Mouse (Mus musculus) limb, embryonic 14.5 days (tissue): Measurements from ENCODE around the gene Cand1. TPM values are rescaled to one million over a fixed set of nuclear protein-coding genes. Genes with fewer than 3 reads are reported as not detected.

ENCODE experiments used
- ATAC-seq: fragments of 200-750 bp; cut with Nextera tagmentation; 2 replicates; pipeline ENCODE4 v1.8.0; 2017; ENCODE audit warnings: low read depth, moderate number of reproducible peaks, moderate TSS enrichment; ENCODE audit not compliant: low FRiP score
- DNase-seq: peaks from one replicate; pipeline ENCODE4 v3.0.0-alpha.2; 2015; ENCODE audit warnings: low spot score
- H3K27ac ChIP-seq: fragments of 300-500 bp; sonication (generic); replicated peaks from 2 replicates; pipeline ENCODE4 v1.5.1; 2014; ENCODE audit warnings: low read depth, mild to moderate bottlenecking, low read length, moderate library complexity, mixed read lengths
- H3K27me3 ChIP-seq: fragments of 300-500 bp; sonication (generic); 2 replicates; pipeline ENCODE4 v1.6.1; 2014; ENCODE audit warnings: low read length, mixed read lengths; ENCODE audit not compliant: control insufficient read depth, insufficient read depth
- H3K36me3 ChIP-seq: fragments of 300-500 bp; sonication (generic); 2 replicates; pipeline ENCODE4 v1.6.1; 2014; ENCODE audit warnings: mild to moderate bottlenecking, low read length, moderate library complexity, mixed read lengths; ENCODE audit not compliant: control insufficient read depth, insufficient read depth
- H3K4me1 ChIP-seq: fragments of 300-500 bp; sonication (generic); 2 replicates; pipeline ENCODE4 v1.6.1; 2014; ENCODE audit warnings: antibody characterized with exemption, low read length, mixed read lengths; ENCODE audit not compliant: control insufficient read depth, insufficient read depth
- H3K4me2 ChIP-seq: fragments of 300-500 bp; sonication (generic); replicated peaks from 2 replicates; pipeline ENCODE4 v1.6.1; 2014; ENCODE audit warnings: low read depth, mild to moderate bottlenecking, low read length, moderate library complexity; ENCODE audit not compliant: severe bottlenecking
- H3K4me3 ChIP-seq: fragments of 300-500 bp; sonication (generic); replicated peaks from 2 replicates; pipeline ENCODE4 v1.5.1; 2014; ENCODE audit warnings: low read length
- H3K9ac ChIP-seq: fragments of 300-500 bp; sonication (generic); 2 replicates; pipeline ENCODE4 v1.6.1; 2014; ENCODE audit warnings: mild to moderate bottlenecking, low read depth, low read length, moderate library complexity; ENCODE audit not compliant: severe bottlenecking
- H3K9me3 ChIP-seq: fragments of 300-500 bp; sonication (generic); 2 replicates; pipeline ENCODE4 v1.6.1; 2016; ENCODE audit warnings: low read length; ENCODE audit not compliant: control insufficient read depth
- POLR2A ChIP-seq: fragments of 200-500 bp; IDR thresholded peaks from 2 replicates; pipeline ENCODE4 v1.8.0; 2012; ENCODE audit warnings: inconsistent platforms, mild to moderate bottlenecking, moderate library complexity, borderline replicate concordance; ENCODE audit not compliant: insufficient read depth, insufficient read length; ENCODE audit errors: extremely low read depth
- WGBS: fragments of 180-500 bp; shearing (Covaris S2); extraction: QIAGEN DNeasy Blood & Tissue Kit; methylation state at CpG from one replicate; pipeline ENCODE4 v1.1.7; 2014; 5-methylcytosine and 5-hydroxymethylcytosine counted together
- polyA plus RNA-seq, 2 experiments: library from polyadenylated mRNA; depleted of rRNA in 1 of 2; stranded (reverse) in 1 of 2; unstranded in 1 of 2; fragments of >200 nt; fragmentation: Nextera tagmentation in 1 of 2; extraction: Ambion mirVana in 1 of 2; gene quantifications; 2 replicates each; pipeline versions ENCODE4 v1.2.1 to v1.2.3; 2012 to 2014

Gene Cand1
- polyA plus RNA-seq (2012; rRNA removed) (54.9 and 80.2 TPM in 2 replicates), polyA plus RNA-seq (2014; fragmentation: Nextera tagmentation; extraction: Ambion mirVana) (87.2 and 101 TPM in 2 replicates)

DNA sequence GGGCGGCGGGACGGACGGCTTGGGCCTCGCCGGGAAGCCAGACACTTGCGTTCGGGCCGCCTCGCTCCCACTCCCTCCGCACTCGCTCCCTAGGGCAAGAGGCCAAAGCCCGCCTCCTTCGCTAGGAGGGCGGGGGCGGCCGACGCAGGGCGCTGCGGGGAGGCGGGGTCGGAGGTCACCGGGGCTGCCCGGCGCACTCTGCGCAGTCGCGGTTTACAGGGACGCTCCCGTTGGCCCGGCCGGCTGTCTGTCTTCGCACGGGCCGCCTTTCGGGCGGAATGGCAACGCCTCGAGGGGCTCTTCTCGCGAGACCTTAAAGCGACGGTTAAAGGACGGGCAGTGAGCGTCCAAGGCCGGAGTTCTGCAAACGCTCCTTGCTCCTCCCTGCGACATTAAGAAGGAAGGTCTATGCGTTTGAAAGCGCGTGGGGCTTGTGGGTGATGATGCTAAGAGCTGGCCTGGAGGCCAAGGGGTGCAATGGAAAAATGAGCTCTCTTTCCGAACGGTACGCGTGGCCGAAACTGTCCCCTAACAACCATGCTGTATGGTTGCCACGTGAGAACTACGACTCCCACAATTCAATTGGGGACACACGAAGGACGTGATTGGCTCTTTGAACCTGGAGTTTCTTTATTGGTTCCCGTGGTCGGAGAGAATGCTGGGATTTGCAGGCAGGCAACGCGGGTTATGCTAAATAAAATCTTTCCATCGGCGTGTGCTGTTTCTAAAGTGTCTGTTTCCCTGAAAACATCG is at the start of gene Cand1:
Cand1 (minus strand) TSS at position 87 of the 753 bp plus-strand sequence.
- Histone ChIP-seq H3K4me3 (peak within 1 kb of the TSS; percentile 98), H3K27me3 (no peaks in the 10 kb centered on the region), H3K27ac (peak within 1 kb of the TSS; percentile 99), H3K36me3 (peaks cover 5% of the 10 kb centered on the region), H3K9me3 (no peaks in the 10 kb centered on the region), H3K9ac (peak within 1 kb of the TSS; percentile 98), H3K4me1 (peaks cover 16% of the 10 kb centered on the region), H3K4me2 (peak within 1 kb of the TSS; percentile 82)
- TF ChIP-seq POLR2A, result peak; percentile 79; the same call in 1 of the 2 replicates
- peak; percentile 97 for DNase-seq
- WGBS, result 1% methylated on average over 51 of the region's 67 CpGs
- ATAC-seq, result peak; percentile 97

DNA sequence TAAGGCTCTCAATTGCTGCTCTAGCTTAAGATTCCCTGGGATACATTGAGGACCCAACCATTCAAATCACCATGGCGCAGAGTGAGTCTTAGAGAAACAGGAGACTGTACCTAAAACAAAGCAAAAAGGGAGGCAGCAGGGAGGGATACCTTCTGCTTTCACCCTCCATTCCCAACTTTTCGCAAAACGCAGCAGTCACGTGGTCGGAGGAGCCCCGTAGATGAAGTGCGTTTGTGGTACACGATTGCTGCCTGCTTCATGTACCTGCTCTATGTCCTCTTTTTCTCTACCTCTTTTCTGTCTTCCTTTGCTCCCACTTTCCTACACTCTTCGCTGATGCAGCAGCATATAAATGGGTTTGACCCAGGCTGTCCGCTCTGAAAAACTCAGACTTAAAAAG is 39.0 kb upstream of the Cand1 start:
- Histone ChIP-seq H3K4me1 (no peaks in the 10 kb centered on the region), H3K4me2 (no peak overlapping the region), H3K27ac (no peak overlapping the region), H3K9ac (no peak overlapping the region), H3K4me3 (no peak overlapping the region), H3K27me3 (no peaks in the 10 kb centered on the region), H3K9me3 (no peaks in the 10 kb centered on the region), H3K36me3 (no peaks in the 10 kb centered on the region)
- DNase-seq (no peak), ATAC-seq (no peak)
- TF ChIP-seq POLR2A, result no peak
- WGBS, result 90% methylated on average over 10 of the region's 10 CpGs

GRCm38 (mm10) chr10:119274333-119274732 is 34.5 kb upstream of the Cand1 start:
- Histone ChIP-seq H3K27me3 (no peaks in the 10 kb centered on the region), H3K4me2 (no peak overlapping the region), H3K36me3 (no peaks in the 10 kb centered on the region), H3K27ac (no peak overlapping the region), H3K9me3 (no peaks in the 10 kb centered on the region), H3K4me3 (no peak overlapping the region), H3K4me1 (no peaks in the 10 kb centered on the region), H3K9ac (no peak overlapping the region)
- DNase-seq (no peak), ATAC-seq (no peak)
- TF ChIP-seq POLR2A, result no peak
- 82% methylated on average over 6 of the region's 6 CpGs for WGBS

- ATAC-seq, result no peak
Observed at GRCm38 (mm10) chr10:119272536-119272935, 32.7 kb upstream of the Cand1 start.

GRCm38 (mm10) chr10:119272005-119272404 is 32.1 kb upstream of the Cand1 start:
- Histone ChIP-seq H3K9me3 (no peaks in the 10 kb centered on the region), H3K4me1 (no peaks in the 10 kb centered on the region), H3K9ac (no peak overlapping the region), H3K27me3 (no peaks in the 10 kb centered on the region), H3K27ac (no peak overlapping the region), H3K4me3 (no peak overlapping the region), H3K36me3 (no peaks in the 10 kb centered on the region), H3K4me2 (no peak overlapping the region)
- DNase-seq, result no peak
- WGBS, result 90% methylated on average over 10 of the region's 10 CpGs
- no peak for ATAC-seq
- TF ChIP-seq POLR2A, result no peak

More at GRCm38 (mm10) chr10:119272536-119272935, 32.7 kb upstream of the Cand1 start:
- Histone ChIP-seq H3K27me3 (no peaks in the 10 kb centered on the region), H3K4me2 (no peak overlapping the region), H3K27ac (no peak overlapping the region), H3K4me1 (no peaks in the 10 kb centered on the region), H3K9me3 (no peaks in the 10 kb centered on the region), H3K9ac (no peak overlapping the region), H3K36me3 (no peaks in the 10 kb centered on the region), H3K4me3 (no peak overlapping the region)
- DNase-seq, result no peak
- WGBS, result 81% methylated on average over 10 of the region's 10 CpGs
- TF ChIP-seq POLR2A, result no peak
